Mouse (Mus musculus) left cerebral cortex, adult 6 months (tissue): ENCODE results near the gene Ucma. TPM values are rescaled to one million over a fixed set of nuclear protein-coding genes. Genes with fewer than 3 reads are reported as not detected.

Source experiments
- long read RNA-seq, 2 experiments: library from polyadenylated mRNA; unstranded; transcript quantifications; one replicate each; pipeline ENCODE4 v2.0.0; 2019 to 2020
- polyA plus RNA-seq: library from polyadenylated mRNA; unstranded; fragments of <200 nt; fragmentation: Nextera tagmentation; gene quantifications from 2 replicates; pipeline ENCODE4 v1.2.3, GENCODE M21; 2021

The Ucma gene
- polyA plus RNA-seq = 1.9 and 3.8 TPM in 2 replicates
- long read RNA-seq, experiment 1, partial matches to known transcripts = 0 of 1 reads
- long read RNA-seq, experiment 1, other reads (novel, unspliced or antisense) = 0 of 1 reads
- long read RNA-seq, experiment 2, partial matches to known transcripts = 0 of 1 reads
- long read RNA-seq, experiment 2, other reads (novel, unspliced or antisense) = 0 of 1 reads

DNA sequence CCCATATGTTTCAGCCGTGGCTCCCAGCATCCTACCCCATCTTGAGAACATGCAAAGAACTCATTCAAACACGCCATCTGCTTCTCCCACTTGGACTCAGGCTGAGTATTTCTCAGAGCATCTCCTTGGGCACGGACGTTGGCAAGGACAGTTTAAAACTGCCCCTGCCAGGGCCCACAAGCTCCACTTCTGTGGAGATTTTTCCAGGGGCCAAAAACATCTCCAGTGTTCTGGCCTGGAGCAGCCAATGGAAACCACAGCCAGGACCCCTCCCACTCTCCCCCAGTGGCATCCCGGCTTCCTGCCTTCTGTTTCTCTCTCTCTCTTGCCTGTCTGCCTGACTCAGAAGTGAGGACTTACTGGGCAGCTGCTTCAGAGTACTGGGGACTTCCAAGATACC, at the start of gene Ucma:
Gene Ucma, plus strand, starts transcription at position 316 of the 400 bp plus-strand sequence.

DNA sequence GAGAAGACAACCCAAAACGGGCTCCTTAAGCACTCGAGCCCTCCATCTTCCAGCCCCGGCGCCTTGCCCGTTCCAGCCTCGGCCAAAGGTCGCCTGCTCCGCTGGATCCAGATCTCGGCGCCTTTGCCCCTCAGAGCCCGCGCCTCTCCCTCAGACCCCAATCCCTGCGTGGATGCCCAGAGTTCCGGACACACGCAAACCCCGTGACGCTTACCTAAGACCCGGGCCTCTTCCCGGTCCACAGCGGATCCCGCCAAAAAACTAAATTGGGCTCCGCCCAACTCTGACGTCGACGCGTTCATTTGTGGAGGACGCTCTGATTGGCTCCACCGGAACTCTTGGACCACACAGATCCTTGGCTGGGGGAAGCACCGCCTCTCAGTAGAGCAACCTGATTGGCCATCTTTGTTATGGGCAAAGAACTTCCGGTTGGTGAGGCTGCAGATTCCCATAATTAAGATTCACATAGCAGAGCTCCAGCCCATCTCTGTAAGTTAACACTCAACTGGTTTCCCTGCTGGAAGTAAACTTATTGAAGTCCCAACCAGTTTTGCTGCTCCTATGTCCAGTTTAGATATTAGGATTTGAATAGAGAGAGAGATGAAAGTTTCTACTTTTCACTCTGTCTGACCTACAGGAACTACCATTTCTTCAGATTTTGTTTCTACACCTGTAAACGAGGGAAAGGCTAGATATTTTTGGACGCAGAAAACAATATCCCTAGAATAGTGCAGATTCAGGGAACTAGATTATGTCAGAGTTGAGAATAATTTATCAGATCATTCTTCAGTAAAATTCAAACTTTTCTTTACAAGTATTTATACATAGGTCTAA, 36.8 kb downstream of the Ucma start, which contains the start of gene Mcm10:
Gene Mcm10, minus strand, starts transcription at position 301 of the 834 bp plus-strand sequence.

Other genes with a start within 250 kb of the Ucma start
- 7.6 and 9.1 TPM in 2 replicates for gene Sephs1, start 94.6 kb upstream of the Ucma start, polyA plus RNA-seq
- gene Phyh, start 57.1 kb upstream of the Ucma start, polyA plus RNA-seq = 189 and 196 TPM in 2 replicates
- 0.36 and 0.74 TPM in 2 replicates for gene Mcm10, start 36.7 kb downstream of the Ucma start, polyA plus RNA-seq
- gene Optn, start 87.9 kb downstream of the Ucma start, polyA plus RNA-seq = 7.6 and 10.4 TPM in 2 replicates
- 6.8 and 12.9 TPM in 2 replicates for gene Ccdc3, start 161.7 kb downstream of the Ucma start, polyA plus RNA-seq